Mouse (Mus musculus): ENCODE results near the gene Gart.

DNA sequence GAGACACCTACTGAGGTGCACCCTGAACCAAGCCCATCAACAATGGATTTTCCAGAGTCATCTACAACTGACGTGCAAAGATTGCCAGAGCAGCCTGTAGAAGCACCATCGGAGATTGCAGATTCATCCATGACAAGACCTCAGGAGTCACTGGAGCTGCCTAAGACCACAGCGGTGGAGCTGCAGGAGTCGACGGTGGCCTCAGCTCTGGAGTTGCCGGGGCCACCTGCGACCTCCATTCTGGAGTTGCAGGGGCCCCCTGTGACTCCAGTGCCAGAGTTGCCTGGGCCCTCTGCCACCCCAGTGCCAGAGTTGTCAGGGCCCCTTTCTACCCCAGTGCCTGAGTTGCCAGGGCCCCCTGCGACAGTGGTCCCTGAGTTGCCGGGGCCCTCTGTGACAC, 8.5 kb upstream of the Gart start:
- TF ChIP-seq CTCF (IDR thresholded peaks at IDR 0.05 in 2 of 3, conservative IDR thresholded peaks at IDR 0.05 in 1 of 3; ENCODE audit: control insufficient read depth in 1 of 3, insufficient read depth in 1 of 3, low read depth in 2 of 3, low read length in 3 of 3, poor library complexity in 1 of 3, severe bottlenecking in 1 of 3) (no peak), UBTF (IDR thresholded peaks at IDR 0.05; ENCODE audit: borderline replicate concordance, insufficient read depth, low read depth, low read length) (no peak), E2F4 (IDR thresholded peaks at IDR 0.05; ENCODE audit: borderline replicate concordance, low read depth, low read length) (no peak), JUND (IDR thresholded peaks at IDR 0.05; ENCODE audit: low read depth, low read length) (no peak), SIN3A (IDR thresholded peaks at IDR 0.05; ENCODE audit: low read length) (no peak), ZMIZ1 (IDR thresholded peaks at IDR 0.05; ENCODE audit: low read depth, low read length) (no peak)
